ENCODE assay signal across 25 mouse cellular contexts in genomic region chr4:107977593-107977992, GRCm38 (mm10). TPM values are rescaled to one million over a fixed set of nuclear protein-coding genes. Genes with fewer than 3 reads are reported as not detected.
A peak's percentile ranks its signal among the peaks of the same experiment; 100 is the strongest.
DNase-seq lines count a peak whose midpoint lies in the region; ATAC-seq and TF ChIP-seq lines count a peak whose summit lies in the region.
"Had no signal": no experiment of that assay in that cellular context is flagged by ENCODE, and none has a peak within 500 bp of the region (broad histone marks: within the 10 kb centered on the region; RNA-seq: fewer than 3 reads in every experiment).

No protein-coding gene starts in this region.

- no peak; the same call in 1 of the 2 replicates for TF ChIP-seq POLR2A in testis, adult 2 months (IDR thresholded peaks at IDR 0.05; ENCODE audit: control insufficient read depth, low read depth, low read length)

- WGBS in neural tube, embryonic 15.5 days, result 62% methylated on average over 4 of the region's 4 CpGs
- WGBS in embryonic facial prominence, embryonic 10.5 days, result 51% methylated on average over 4 of the region's 4 CpGs

- no peak overlapping the region for H3K9ac ChIP-seq in neural tube, embryonic 15.5 days (replicated peaks)
- H3K9ac ChIP-seq: embryonic facial prominence, embryonic 12.5 days; forebrain, embryonic 13.5 days; forebrain, embryonic 15.5 days; forebrain, postnatal 0 days had no signal

- no peak for ATAC-seq in neural tube, embryonic 15.5 days (ENCODE audit: low FRiP score)
- ATAC-seq: forebrain, embryonic 13.5 days; forebrain, embryonic 15.5 days; forebrain, postnatal 0 days had no signal

- H3K9me3 ChIP-seq in neural tube, embryonic 15.5 days (replicated peaks), result no peaks in the 10 kb centered on the region
- H3K9me3 ChIP-seq in embryonic facial prominence, embryonic 10.5 days, result no peaks in the 10 kb centered on the region
- H3K9me3 ChIP-seq: embryonic facial prominence, embryonic 12.5 days; forebrain, embryonic 13.5 days; forebrain, embryonic 15.5 days had no signal

- peaks cover 11% of the 10 kb centered on the region for H3K4me1 ChIP-seq in testis, adult 2 months (ENCODE audit: control insufficient read depth, insufficient read depth, low read length)
- H3K4me1 ChIP-seq in neural tube, embryonic 15.5 days, result peaks cover 10% of the 10 kb centered on the region
- peaks cover 22% of the 10 kb centered on the region for H3K4me1 ChIP-seq in embryonic facial prominence, embryonic 10.5 days
- H3K4me1 ChIP-seq: forebrain, embryonic 15.5 days had no signal

- TF ChIP-seq CTCF in gastrocnemius, adult 2 months (IDR thresholded peaks at IDR 0.05), result no peak
- TF ChIP-seq CTCF in testis, adult 2 months (IDR thresholded peaks at IDR 0.05; ENCODE audit: control insufficient read depth, insufficient read depth, insufficient replicate concordance, low read depth, low read length), result no peak

- H3K36me3 ChIP-seq in testis, adult 2 months (ENCODE audit: control insufficient read depth, insufficient read depth, low read length), result no peaks in the 10 kb centered on the region
- H3K36me3 ChIP-seq in neural tube, embryonic 15.5 days, result no peaks in the 10 kb centered on the region
- no peaks in the 10 kb centered on the region for H3K36me3 ChIP-seq in embryonic facial prominence, embryonic 10.5 days (replicated peaks)
- H3K36me3 ChIP-seq: embryonic facial prominence, embryonic 12.5 days; forebrain, embryonic 15.5 days had no signal

- no peaks in the 10 kb centered on the region for H3K27me3 ChIP-seq in testis, adult 2 months (ENCODE audit: control insufficient read depth, insufficient read depth, low read length)
- no peaks in the 10 kb centered on the region for H3K27me3 ChIP-seq in neural tube, embryonic 15.5 days (replicated peaks)
- peaks cover 7% of the 10 kb centered on the region; the same call in 1 of the 2 replicates for H3K27me3 ChIP-seq in embryonic facial prominence, embryonic 10.5 days (replicated peaks; ENCODE audit: low read depth, poor library complexity, severe bottlenecking)
- H3K27me3 ChIP-seq: embryonic facial prominence, embryonic 12.5 days; forebrain, embryonic 13.5 days; forebrain, embryonic 15.5 days had no signal

- no peak overlapping the region for H3K4me3 ChIP-seq in gastrocnemius, adult 2 months
- peak overlapping the region; percentile 79 for H3K4me3 ChIP-seq in testis, adult 2 months (ENCODE audit: control insufficient read depth, low read depth, low read length)
- no peak overlapping the region for H3K4me3 ChIP-seq in neural tube, embryonic 15.5 days (replicated peaks)
- no peak overlapping the region for H3K4me3 ChIP-seq in embryonic facial prominence, embryonic 10.5 days
- H3K4me3 ChIP-seq: embryonic facial prominence, embryonic 12.5 days; forebrain, embryonic 13.5 days; forebrain, embryonic 15.5 days had no signal

- intact Hi-C loops in gastrocnemius, adult 2 months (cut with DNase I), result no loop called here
- intact Hi-C loops in left cerebral cortex, postnatal 4 days (cut with DNase I), result no loop called here
- intact Hi-C loops in left cerebral cortex, postnatal 25 days (cut with DNase I), result no loop called here

- DNase-seq in gastrocnemius, adult 2 months, result peak; percentile 16
- no peak for DNase-seq in gastrocnemius, postnatal 4 days (ENCODE audit: low spot score in 2 of 2)
- peak; percentile 47 for DNase-seq in left cerebral cortex, postnatal 4 days
- no peak for DNase-seq in left cerebral cortex, postnatal 25 days (ENCODE audit: low spot score in 2 of 2)
- DNase-seq in testis, postnatal 10 days (ENCODE audit: low spot score), result peak; percentile 64
- no peak for DNase-seq in embryonic facial prominence, embryonic 10.5 days (ENCODE audit: low spot score)
- DNase-seq: adrenal gland, adult 2 months; adrenal gland, postnatal 10 days; adrenal gland, postnatal 25 days; cerebellum, adult 11 months; cerebellum, adult 2 months; cerebellum, adult 9-10 months; cerebellum, postnatal 36 days; embryo, embryonic 11 days; forebrain, postnatal 0 days had no signal

- no peak overlapping the region for H3K27ac ChIP-seq in gastrocnemius, adult 2 months
- no peak overlapping the region for H3K27ac ChIP-seq in testis, adult 2 months (ENCODE audit: control insufficient read depth, insufficient read depth, low read depth, low read length)
- H3K27ac ChIP-seq in neural tube, embryonic 15.5 days (replicated peaks), result no peak overlapping the region
- H3K27ac ChIP-seq in embryonic facial prominence, embryonic 10.5 days (replicated peaks), result no peak overlapping the region
- H3K27ac ChIP-seq: embryonic facial prominence, embryonic 12.5 days; forebrain, embryonic 13.5 days; forebrain, embryonic 15.5 days had no signal

- no peak overlapping the region for H3K4me2 ChIP-seq in neural tube, embryonic 15.5 days
- H3K4me2 ChIP-seq: embryonic facial prominence, embryonic 12.5 days; forebrain, embryonic 13.5 days; forebrain, embryonic 15.5 days had no signal

RNA-seq across cellular contexts. Expression of gene Slc1a7, which starts 9.5 kb away (rescaled TPM):
- under 1 TPM; 0.10 to 0.17 TPM for total RNA-seq in gastrocnemius, adult 2 months (2021)
- total RNA-seq in gastrocnemius, postnatal 4 days (2021), result not detected
- total RNA-seq in left cerebral cortex, postnatal 4 days (2021), result not detected
- total RNA-seq in left cerebral cortex, postnatal 25 days (2021), result 1 to 10 TPM in 1 of 2 experiments, under 1 TPM in 1; 0.85 to 1.1 TPM
- 2.2 and 2.9 TPM in 2 replicates for polyA plus RNA-seq in testis, adult 2 months (2012; rRNA removed)
- polyA plus RNA-seq in neural tube, embryonic 15.5 days (2015; fragmentation: Nextera tagmentation; extraction: Ambion mirVana), result not detected in 2 replicates
- not detected in 2 replicates for polyA plus RNA-seq in embryonic facial prominence, embryonic 10.5 days (2016; fragmentation: Nextera tagmentation; extraction: Ambion mirVana)
- total RNA-seq: common myeloid progenitor, adult 5-6 weeks; forebrain, postnatal 0 days; MEL had no signal
- polyA plus RNA-seq: C2C12; embryonic facial prominence, embryonic 12.5 days; embryonic facial prominence, embryonic 14.5 days; forebrain, embryonic 11.5 days; forebrain, embryonic 13.5 days had no signal

RNA-seq across cellular contexts. Expression of gene Cpt2, which starts 54.2 kb away (rescaled TPM):
- 100 to 1,000 TPM in 1 of 2 experiments, 10 to 100 TPM in 1; 61.5 to 103 TPM for total RNA-seq in gastrocnemius, adult 2 months (2021)
- total RNA-seq in gastrocnemius, postnatal 4 days (2021), result 10 to 100 TPM; 47.3 to 51.2 TPM
- total RNA-seq in left cerebral cortex, postnatal 4 days (2021), result 1 to 10 TPM; 4.8 to 5.9 TPM
- 1 to 10 TPM; 5.4 to 5.5 TPM for total RNA-seq in left cerebral cortex, postnatal 25 days (2021)
- polyA plus RNA-seq in testis, adult 2 months (2012; rRNA removed), result 44.1 and 52.1 TPM in 2 replicates
- polyA plus RNA-seq in neural tube, embryonic 15.5 days (2015; fragmentation: Nextera tagmentation; extraction: Ambion mirVana), result 16.8 and 20.4 TPM in 2 replicates
- polyA plus RNA-seq in embryonic facial prominence, embryonic 10.5 days (2016; fragmentation: Nextera tagmentation; extraction: Ambion mirVana), result 35.7 and 38.4 TPM in 2 replicates

Comparison
In these comparisons a context has a peak if more than half of its experiments do, and no peak if none do; other contexts are left out.
1. DNase-seq: peak in gastrocnemius, adult 2 months (single experiment), left cerebral cortex, postnatal 4 days (single experiment) and testis, postnatal 10 days (single experiment); none in gastrocnemius, postnatal 4 days (0 of 2), left cerebral cortex, postnatal 25 days (0 of 2) and embryonic facial prominence, embryonic 10.5 days (single experiment).
2. RNA of gene Cpt2, which starts 54.2 kb away (total RNA-seq): 61.5 to 103 TPM in gastrocnemius, adult 2 months and 47.3 to 51.2 TPM in gastrocnemius, postnatal 4 days; 4.8 to 5.9 TPM in left cerebral cortex, postnatal 4 days and 5.4 to 5.5 TPM in left cerebral cortex, postnatal 25 days; every median in the first group is over 4 times any median in the second.